Mouse (Mus musculus) forebrain, embryonic 15.5 days (tissue): Measurements from ENCODE around the gene Ddx47. TPM values are rescaled to one million over a fixed set of nuclear protein-coding genes. Genes with fewer than 3 reads are reported as not detected.

Experiments
- ATAC-seq: fragments of 200-750 bp; cut with Nextera tagmentation; replicated peaks from 2 replicates; pipeline ENCODE4 v1.8.0; 2017; ENCODE audit warnings: mild to moderate bottlenecking, moderate TSS enrichment, moderate library complexity
- H3K27ac ChIP-seq: fragments of 300-500 bp; sonication (generic); replicated peaks from 2 replicates; pipeline ENCODE4 v1.5.1; 2015; ENCODE audit warnings: mild to moderate bottlenecking, inconsistent platforms
- H3K27me3 ChIP-seq: fragments of 300-500 bp; sonication (generic); 2 replicates; pipeline ENCODE4 v1.6.1; 2015; ENCODE audit warnings: inconsistent platforms
- H3K36me3 ChIP-seq: fragments of 300-500 bp; sonication (generic); 2 replicates; pipeline ENCODE4 v1.6.1; 2015; ENCODE audit warnings: mild to moderate bottlenecking, inconsistent platforms
- H3K4me1 ChIP-seq: fragments of 300-500 bp; sonication (generic); 2 replicates; pipeline ENCODE4 v1.6.1; 2015; ENCODE audit warnings: inconsistent platforms
- H3K4me2 ChIP-seq: fragments of 300-500 bp; sonication (generic); replicated peaks from 2 replicates; pipeline ENCODE4 v1.6.1; 2015; ENCODE audit warnings: mild to moderate bottlenecking, inconsistent platforms
- H3K4me3 ChIP-seq: fragments of 300-500 bp; sonication (generic); 2 replicates; pipeline ENCODE4 v1.5.1; 2015; ENCODE audit warnings: mild to moderate bottlenecking, inconsistent platforms
- H3K9ac ChIP-seq: fragments of 300-500 bp; sonication (generic); replicated peaks from 2 replicates; pipeline ENCODE4 v1.6.1; 2015; ENCODE audit warnings: mild to moderate bottlenecking, inconsistent platforms
- H3K9me3 ChIP-seq: fragments of 300-500 bp; sonication (generic); 2 replicates; pipeline ENCODE4 v1.6.1; 2016; ENCODE audit warnings: inconsistent platforms
- WGBS: fragments of 180-500 bp; shearing (Covaris S2); methylation state at CpG from one replicate; pipeline ENCODE4 v1.1.7; 2015; ENCODE audit warnings: mixed read lengths; 5-methylcytosine and 5-hydroxymethylcytosine counted together
- polyA plus RNA-seq: library from polyadenylated mRNA; unstranded; fragments of >200 nt; fragmentation: Nextera tagmentation; extraction: Ambion mirVana; gene quantifications from 2 replicates; pipeline ENCODE4 v1.2.1, GENCODE M21; 2015

Gene Ddx47
- polyA plus RNA-seq, 1 experiment from 2014 or later, result 91.8 TPM

- no peaks in the 10 kb centered on the region for H3K27me3 ChIP-seq
- WGBS, result 76% methylated on average over 3 of the region's 3 CpGs
- no peak overlapping the region for H3K27ac ChIP-seq
- no peak overlapping the region for H3K4me2 ChIP-seq
- no peak overlapping the region for H3K9ac ChIP-seq
- H3K4me1 ChIP-seq, result no peaks in the 10 kb centered on the region
- no peak overlapping the region for H3K4me3 ChIP-seq
- ATAC-seq, result no peak
- no peaks in the 10 kb centered on the region for H3K36me3 ChIP-seq
- no peaks in the 10 kb centered on the region for H3K9me3 ChIP-seq
These were observed 42.4 kb downstream of the Ddx47 start for GRCm38 (mm10) chr6:135053789-135054188.

- no peaks in the 10 kb centered on the region for H3K27me3 ChIP-seq
- no peaks in the 10 kb centered on the region for H3K36me3 ChIP-seq
- no peak overlapping the region for H3K9ac ChIP-seq
- no peaks in the 10 kb centered on the region for H3K9me3 ChIP-seq
- no peak overlapping the region for H3K4me2 ChIP-seq
- H3K4me1 ChIP-seq, result no peaks in the 10 kb centered on the region
- H3K27ac ChIP-seq, result no peak overlapping the region
- no peak overlapping the region for H3K4me3 ChIP-seq
- ATAC-seq, result no peak
- WGBS, result 75% methylated on average over 4 of the region's 4 CpGs
These were observed 44.5 kb downstream of the Ddx47 start for GRCm38 (mm10) chr6:135055882-135056281.

- Histone ChIP-seq H3K9ac (no peak overlapping the region), H3K4me2 (no peak overlapping the region), H3K4me1 (peaks cover 7% of the 10 kb centered on the region; the same call in 1 of the 2 replicates), H3K36me3 (no peaks in the 10 kb centered on the region), H3K27me3 (0 out of 2 replicates have a peak, but pooled peaks cover under 1% of the 10 kb centered on the region), H3K9me3 (no peaks in the 10 kb centered on the region), H3K27ac (no peak overlapping the region), H3K4me3 (no peak overlapping the region)
- 98% methylated on average over 4 of the region's 4 CpGs for WGBS
- ATAC-seq, result no peak
These were observed 49.3 kb downstream of the Ddx47 start for GRCm38 (mm10) chr6:135060728-135061127.

GRCm38 (mm10) chr6:135064621-135065020 is 53.2 kb downstream of the Ddx47 start:
- no peak overlapping the region for H3K9ac ChIP-seq
- no peaks in the 10 kb centered on the region for H3K9me3 ChIP-seq
- 67% methylated on average over 12 of the region's 12 CpGs for WGBS
- no peak for ATAC-seq
- H3K27ac ChIP-seq, result no peak overlapping the region
- H3K36me3 ChIP-seq, result no peaks in the 10 kb centered on the region
- peaks cover 6% of the 10 kb centered on the region; the same call in 1 of the 2 replicates for H3K27me3 ChIP-seq
- peaks cover 10% of the 10 kb centered on the region; the same call in 1 of the 2 replicates for H3K4me1 ChIP-seq
- no peak overlapping the region for H3K4me2 ChIP-seq
- H3K4me3 ChIP-seq, result no peak overlapping the region

GRCm38 (mm10) chr6:135065236-135065957 is 54.0 kb downstream of the Ddx47 start, which contains the start of gene Gprc5a:
TSS of gene Gprc5a (plus strand) at chr6:135065651.
- Histone ChIP-seq H3K27ac (no peak within 1 kb of the TSS), H3K9me3 (no peaks in the 10 kb centered on the region), H3K36me3 (no peaks in the 10 kb centered on the region), H3K4me1 (peaks cover 10% of the 10 kb centered on the region; the same call in 1 of the 2 replicates), H3K4me2 (peak within 1 kb of the TSS; percentile 82), H3K27me3 (peaks cover 6% of the 10 kb centered on the region; the same call in 1 of the 2 replicates), H3K4me3 (peak within 1 kb of the TSS; percentile 43), H3K9ac (peak within 1 kb of the TSS; percentile 39)
- peak; percentile 48; the same call in 1 of the 2 replicates for ATAC-seq
- WGBS, result under 1% methylated on average over 44 of the region's 44 CpGs

- Histone ChIP-seq H3K36me3 (no peaks in the 10 kb centered on the region), H3K27me3 (peaks cover 6% of the 10 kb centered on the region; the same call in 1 of the 2 replicates), H3K4me2 (no peak overlapping the region), H3K4me3 (no peak overlapping the region), H3K27ac (no peak overlapping the region), H3K4me1 (peaks cover 10% of the 10 kb centered on the region; the same call in 1 of the 2 replicates), H3K9ac (no peak overlapping the region), H3K9me3 (no peaks in the 10 kb centered on the region)
- WGBS, result 29% methylated on average over 6 of the region's 6 CpGs
- no peak for ATAC-seq
These were observed 55.5 kb downstream of the Ddx47 start for GRCm38 (mm10) chr6:135066795-135067445.

GRCm38 (mm10) chr6:135068221-135068620 is 56.8 kb downstream of the Ddx47 start:
- Histone ChIP-seq H3K27ac (no peak overlapping the region), H3K4me2 (no peak overlapping the region), H3K27me3 (peaks cover 6% of the 10 kb centered on the region; the same call in 1 of the 2 replicates), H3K9me3 (no peaks in the 10 kb centered on the region), H3K9ac (no peak overlapping the region), H3K36me3 (no peaks in the 10 kb centered on the region), H3K4me3 (no peak overlapping the region), H3K4me1 (peaks cover 10% of the 10 kb centered on the region; the same call in 1 of the 2 replicates)
- 75% methylated on average over 4 of the region's 5 CpGs for WGBS
- no peak for ATAC-seq

GRCm38 (mm10) chr6:135069856-135070255 is 58.4 kb downstream of the Ddx47 start:
- Histone ChIP-seq H3K4me1 (peaks cover 10% of the 10 kb centered on the region; the same call in 1 of the 2 replicates), H3K4me3 (no peak overlapping the region), H3K4me2 (no peak overlapping the region), H3K9me3 (no peaks in the 10 kb centered on the region), H3K27ac (no peak overlapping the region), H3K27me3 (peaks cover 6% of the 10 kb centered on the region; the same call in 1 of the 2 replicates), H3K36me3 (no peaks in the 10 kb centered on the region), H3K9ac (no peak overlapping the region)
- no peak for ATAC-seq
- WGBS, result 77% methylated on average over 6 of the region's 6 CpGs

GRCm38 (mm10) chr6:135070347-135070746 is 58.9 kb downstream of the Ddx47 start:
- H3K4me1 ChIP-seq, result peaks cover 7% of the 10 kb centered on the region; the same call in 1 of the 2 replicates
- no peaks in the 10 kb centered on the region for H3K9me3 ChIP-seq
- H3K9ac ChIP-seq, result no peak overlapping the region
- H3K4me2 ChIP-seq, result no peak overlapping the region
- 81% methylated on average over 2 of the region's 2 CpGs for WGBS
- ATAC-seq, result no peak
- no peaks in the 10 kb centered on the region for H3K36me3 ChIP-seq
- H3K27me3 ChIP-seq, result peaks cover 6% of the 10 kb centered on the region; the same call in 1 of the 2 replicates
- H3K27ac ChIP-seq, result no peak overlapping the region
- no peak overlapping the region for H3K4me3 ChIP-seq

Other genes with a start within 250 kb of the Ddx47 start
- 8.5 and 10.3 TPM in 2 replicates for gene Dusp16, start 219.0 kb upstream of the Ddx47 start, polyA plus RNA-seq
- gene Crebl2, start 181.5 kb upstream of the Ddx47 start, polyA plus RNA-seq, result 3.8 and 3.9 TPM in 2 replicates
- gene Gpr19, start 113.0 kb upstream of the Ddx47 start, polyA plus RNA-seq, result 47.7 and 48.1 TPM in 2 replicates
- gene Cdkn1b, start 91.2 kb upstream of the Ddx47 start, polyA plus RNA-seq, result 52.4 and 55.1 TPM in 2 replicates
- gene Apold1, start 29.9 kb upstream of the Ddx47 start, polyA plus RNA-seq, result 3.5 and 3.8 TPM in 2 replicates
- gene Gprc5a, start 54.0 kb downstream of the Ddx47 start, polyA plus RNA-seq, result 0.28 and 0.42 TPM in 2 replicates
- not detected in 2 replicates for gene Gprc5d, start 106.7 kb downstream of the Ddx47 start, polyA plus RNA-seq
- gene Fam234b, start 186.4 kb downstream of the Ddx47 start, polyA plus RNA-seq, result 83.1 and 86.7 TPM in 2 replicates
- gene Hebp1, start 186.4 kb downstream of the Ddx47 start, polyA plus RNA-seq, result 2.6 and 2.8 TPM in 2 replicates
- 0.22 and 0.31 TPM in 2 replicates for gene Gsg1, start 242.7 kb downstream of the Ddx47 start, polyA plus RNA-seq